Mouse (Mus musculus) heart, postnatal 14 days (tissue): ENCODE measurements at regions not wholly inside any gene's neighbourhood (a gene's known extent, or its start where the extent isn't known, plus 50 kb on each side); places are given as distances from the start of the nearest gene placed in this dataset.
A peak's percentile ranks its signal among the peaks of the same experiment; 100 is the strongest.

ENCODE experiments used
- DNase-seq, 2 experiments: peaks; one replicate each; pipeline ENCODE4 v3.0.0; 2021 to 2022
- intact Hi-C: fragments of 180-260 bp; cut with DNase I; formaldehyde crosslinking; loops from one replicate; pipeline ENCODE4 v1.15.1; 2025

- intact Hi-C loops, result no loop called here
- DNase-seq, result no peak
These were observed 441.9 kb upstream of the Gm6657 start for GRCm38 (mm10) chr12:77752181-77752580.

- DNase-seq, result peak; percentile 15 to 20
- intact Hi-C loops, result no loop called here
These were observed 438.0 kb upstream of the Gm6657 start for GRCm38 (mm10) chr12:77756021-77756420.

GRCm38 (mm10) chr12:77760976-77761375, 433.1 kb upstream of the Gm6657 start:
- intact Hi-C loops, result no loop called here

GRCm38 (mm10) chr12:77776011-77776546, 418.0 kb upstream of the Gm6657 start:
- DNase-seq, result no peak
- intact Hi-C loops, result no loop called here

More at GRCm38 (mm10) chr12:77760976-77761375, 433.1 kb upstream of the Gm6657 start:
- DNase-seq, result peak; percentile 28 to 34

GRCm38 (mm10) chr12:77776755-77777154, 417.3 kb upstream of the Gm6657 start:
- no peak for DNase-seq
- intact Hi-C loops, result no loop called here

GRCm38 (mm10) chr12:77780885-77781698, 412.9 kb upstream of the Gm6657 start:
- DNase-seq, result peak; percentile 89 to 94
- intact Hi-C loops, result loop anchor here (5.0 kb wide), 3 partner anchors 214 to 779 kb away; partner anchors contain the start of gene Fut8

- no peak for DNase-seq
- intact Hi-C loops, result loop anchor here (5.0 kb wide), 3 partner anchors 217 to 782 kb away; partner anchors contain the start of gene Fut8
These were observed 410.1 kb upstream of the Gm6657 start for GRCm38 (mm10) chr12:77783909-77784308.

- intact Hi-C loops, result no loop called here
These were observed 408.4 kb upstream of the Gm6657 start for GRCm38 (mm10) chr12:77785647-77786046.

GRCm38 (mm10) chr12:77786678-77787077, 407.4 kb upstream of the Gm6657 start:
- intact Hi-C loops, result no loop called here
- DNase-seq, result no peak

More at GRCm38 (mm10) chr12:77785647-77786046, 408.4 kb upstream of the Gm6657 start:
- DNase-seq, result no peak

- intact Hi-C loops, result no loop called here
- DNase-seq, result no peak
These were observed 405.8 kb upstream of the Gm6657 start for GRCm38 (mm10) chr12:77788273-77788672.

GRCm38 (mm10) chr12:77789427-77789826, 404.6 kb upstream of the Gm6657 start:
- intact Hi-C loops, result no loop called here
- DNase-seq, result no peak

- intact Hi-C loops, result no loop called here
- no peak for DNase-seq
These were observed 404.2 kb upstream of the Gm6657 start for GRCm38 (mm10) chr12:77789871-77790270.

- intact Hi-C loops, result no loop called here
- DNase-seq, result peak; percentile 65 to 73
These were observed 403.0 kb upstream of the Gm6657 start for GRCm38 (mm10) chr12:77790891-77791672.

- no peak for DNase-seq
- intact Hi-C loops, result no loop called here
These were observed 395.5 kb upstream of the Gm6657 start for GRCm38 (mm10) chr12:77798516-77798915.

GRCm38 (mm10) chr12:77799134-77799770, 394.8 kb upstream of the Gm6657 start:
- intact Hi-C loops, result no loop called here
- no peak for DNase-seq

- intact Hi-C loops, result no loop called here
- DNase-seq, result no peak
These were observed 386.4 kb upstream of the Gm6657 start for GRCm38 (mm10) chr12:77807674-77808073.

GRCm38 (mm10) chr12:77811276-77811675, 382.8 kb upstream of the Gm6657 start:
- intact Hi-C loops, result no loop called here
- peak; percentile 33 to 45 for DNase-seq

- intact Hi-C loops, result no loop called here
- no peak for DNase-seq
These were observed 374.6 kb upstream of the Gm6657 start for GRCm38 (mm10) chr12:77819456-77819855.

GRCm38 (mm10) chr12:77823381-77824030, 370.5 kb upstream of the Gm6657 start:
- intact Hi-C loops, result no loop called here
- peak; percentile 10 to 12 for DNase-seq
